Mouse (Mus musculus) thymus, postnatal 4 days (tissue): ENCODE measurements at regions not wholly inside any gene's neighbourhood (a gene's known extent, or its start where the extent isn't known, plus 50 kb on each side); places are given as distances from the start of the nearest gene placed in this dataset.

ENCODE experiments used
- DNase-seq: peaks from one replicate; pipeline ENCODE4 v3.0.0; 2021

DNA sequence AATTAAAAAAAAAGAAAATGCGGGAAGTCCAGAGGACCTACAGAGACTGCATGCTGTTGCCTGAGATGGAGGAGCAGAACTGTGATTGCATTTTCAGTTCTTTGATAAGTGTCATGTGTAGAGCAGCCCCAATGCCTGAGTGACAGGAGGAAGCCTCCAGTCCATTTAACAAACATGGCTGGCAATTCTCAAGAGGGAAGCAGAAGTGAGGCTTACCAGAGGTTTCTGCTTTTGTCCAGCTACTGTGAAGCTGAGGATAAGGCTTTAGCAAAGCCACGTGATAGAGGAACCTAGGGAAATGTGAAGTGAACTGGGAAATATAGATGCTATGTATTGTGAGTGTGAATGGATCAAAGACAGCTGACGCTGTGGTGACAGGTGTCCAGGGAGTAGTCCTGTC lies 56.6 kb downstream of the Sucnr1 start:
- no peak for DNase-seq

DNA sequence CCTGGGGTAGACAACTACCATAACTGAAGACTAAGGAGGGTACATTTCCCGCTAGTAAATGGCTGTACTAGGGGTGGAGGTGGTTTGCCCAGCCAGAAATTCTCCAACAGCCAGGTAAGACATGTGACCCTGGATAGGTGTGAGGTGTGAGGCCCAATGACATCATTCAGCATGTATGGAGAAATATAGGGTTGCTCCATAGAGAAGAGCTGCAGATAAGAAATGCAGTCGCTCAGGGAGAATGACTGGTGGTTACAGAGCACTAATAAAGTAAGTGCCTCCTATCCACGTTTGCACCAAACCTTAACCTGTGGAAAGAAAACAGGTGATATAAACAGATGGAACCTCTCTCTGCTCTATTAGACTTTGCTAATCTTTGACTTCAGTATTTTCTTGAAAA lies 78.2 kb downstream of the Sucnr1 start:
- DNase-seq: no peak

- DNase-seq: no peak
Measured at GRCm38 (mm10) chr3:60167633-60168032, 86.0 kb downstream of the Sucnr1 start.

DNA sequence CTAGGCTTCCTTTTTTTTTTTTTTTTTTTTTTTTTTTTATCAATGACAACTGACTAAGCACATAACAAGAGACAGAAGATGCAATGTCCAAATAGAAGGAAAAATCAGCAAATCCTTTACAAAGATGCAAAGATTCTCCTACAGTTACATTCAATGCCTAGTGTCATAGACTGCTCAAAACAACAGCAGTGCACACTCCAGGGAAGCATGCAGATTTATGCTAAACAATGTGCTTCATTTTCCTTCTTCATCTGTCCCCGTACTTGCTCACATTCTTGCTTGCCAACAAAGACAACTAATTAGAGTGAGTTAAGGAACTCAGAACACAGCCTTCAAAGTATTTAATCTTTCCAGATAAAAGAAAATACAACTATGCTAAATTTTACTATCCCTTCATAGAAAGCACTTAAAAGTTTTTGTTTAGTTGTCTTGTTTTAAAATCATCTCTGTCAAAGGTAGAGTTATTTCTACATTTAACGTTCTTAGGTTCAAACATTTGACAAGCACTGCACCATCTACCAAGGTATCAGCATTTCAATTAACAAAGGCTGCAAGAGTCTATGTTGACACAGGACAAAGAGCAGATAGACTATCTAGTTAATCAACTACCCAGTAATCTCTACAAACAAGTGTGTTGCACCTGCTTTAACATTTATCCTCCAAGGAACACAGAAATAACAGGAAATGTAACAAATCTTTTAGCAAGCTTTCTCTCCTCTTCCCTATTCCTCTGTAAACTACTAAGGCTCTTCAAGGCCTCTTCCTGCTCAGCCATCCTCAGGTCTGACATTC lies 86.7 kb downstream of the Sucnr1 start:
- DNase-seq: no peak

DNA sequence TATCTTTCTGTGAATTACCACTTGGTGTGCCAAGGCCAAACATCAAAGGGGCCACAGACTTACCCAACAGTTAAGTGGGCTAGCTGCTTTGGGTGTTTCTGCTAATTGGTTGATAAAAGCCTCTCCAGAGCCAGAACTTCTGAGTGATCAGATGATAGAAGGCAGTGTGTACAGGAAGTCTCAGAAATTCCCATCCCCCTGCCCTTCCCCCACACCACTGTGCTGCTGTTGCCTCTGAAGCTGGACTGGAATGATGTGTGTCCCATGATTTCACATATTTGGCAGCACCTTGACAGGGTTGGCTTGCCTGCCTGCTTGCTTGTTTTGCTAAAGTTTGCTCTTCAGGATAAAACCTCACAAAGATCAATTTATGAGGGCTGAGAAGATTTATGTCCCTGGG lies 87.9 kb downstream of the Sucnr1 start:
- DNase-seq: no peak

DNA sequence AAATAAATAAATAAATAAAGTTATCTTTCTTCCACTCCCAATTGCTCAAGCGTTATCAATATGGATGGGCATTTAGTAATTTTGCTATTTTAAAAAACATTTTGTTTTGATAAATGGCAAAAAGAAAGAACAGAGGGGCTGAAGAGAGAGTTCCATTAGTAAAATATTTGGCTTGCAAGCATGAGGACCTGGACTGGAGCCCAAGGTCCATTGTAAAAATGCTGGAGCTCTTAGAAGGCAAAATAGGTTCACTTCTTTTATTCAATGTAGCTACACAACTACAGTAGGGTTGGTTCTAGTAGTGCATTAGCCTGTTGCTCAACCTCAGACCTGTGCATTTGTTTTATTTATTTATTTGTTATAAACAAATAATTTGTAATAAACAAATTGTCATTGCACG lies 102.8 kb downstream of the Sucnr1 start:
- no peak for DNase-seq

- no peak for DNase-seq
Measured at GRCm38 (mm10) chr3:60196031-60196430, 114.4 kb downstream of the Sucnr1 start.

- DNase-seq: no peak
Measured at GRCm38 (mm10) chr3:60207936-60208335, 126.3 kb downstream of the Sucnr1 start.

DNA sequence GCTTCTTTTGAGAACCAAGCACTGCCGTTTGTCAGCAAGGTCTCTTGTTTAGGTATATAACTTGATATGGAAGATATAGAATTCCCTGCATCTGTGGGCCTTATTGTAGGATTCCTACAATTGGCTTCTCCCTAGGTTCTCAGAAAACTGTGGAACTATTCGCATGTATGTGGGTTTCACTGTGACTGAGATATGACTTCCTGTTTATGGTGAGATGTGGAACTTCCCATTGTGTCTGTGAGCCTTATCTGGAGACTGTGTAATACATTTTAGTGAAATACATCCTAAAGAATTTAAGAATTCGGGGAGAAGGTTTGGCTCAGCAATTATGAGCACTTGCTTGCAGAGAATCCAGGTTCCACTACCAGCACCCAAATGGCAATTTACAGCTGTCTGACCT lies 137.3 kb downstream of the Sucnr1 start:
- no peak for DNase-seq

DNA sequence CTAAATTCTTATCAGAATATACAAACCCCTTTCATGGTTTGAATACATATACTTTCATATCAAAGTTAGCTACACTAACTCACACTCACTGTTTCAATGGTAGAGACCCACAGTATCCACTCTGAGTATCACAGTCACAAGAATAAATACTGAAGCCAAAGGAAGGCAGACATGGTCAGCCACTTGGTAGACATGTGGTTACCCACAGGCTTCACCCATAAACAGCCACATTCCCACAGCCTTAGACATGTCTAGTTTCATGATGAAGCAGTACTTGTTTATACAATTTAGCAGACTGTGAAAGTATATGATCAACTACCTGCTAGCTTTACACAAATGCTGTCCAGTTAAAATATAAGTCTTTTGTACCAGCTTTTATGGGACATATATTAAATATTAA lies 159.0 kb downstream of the Sucnr1 start:
- no peak for DNase-seq

DNA sequence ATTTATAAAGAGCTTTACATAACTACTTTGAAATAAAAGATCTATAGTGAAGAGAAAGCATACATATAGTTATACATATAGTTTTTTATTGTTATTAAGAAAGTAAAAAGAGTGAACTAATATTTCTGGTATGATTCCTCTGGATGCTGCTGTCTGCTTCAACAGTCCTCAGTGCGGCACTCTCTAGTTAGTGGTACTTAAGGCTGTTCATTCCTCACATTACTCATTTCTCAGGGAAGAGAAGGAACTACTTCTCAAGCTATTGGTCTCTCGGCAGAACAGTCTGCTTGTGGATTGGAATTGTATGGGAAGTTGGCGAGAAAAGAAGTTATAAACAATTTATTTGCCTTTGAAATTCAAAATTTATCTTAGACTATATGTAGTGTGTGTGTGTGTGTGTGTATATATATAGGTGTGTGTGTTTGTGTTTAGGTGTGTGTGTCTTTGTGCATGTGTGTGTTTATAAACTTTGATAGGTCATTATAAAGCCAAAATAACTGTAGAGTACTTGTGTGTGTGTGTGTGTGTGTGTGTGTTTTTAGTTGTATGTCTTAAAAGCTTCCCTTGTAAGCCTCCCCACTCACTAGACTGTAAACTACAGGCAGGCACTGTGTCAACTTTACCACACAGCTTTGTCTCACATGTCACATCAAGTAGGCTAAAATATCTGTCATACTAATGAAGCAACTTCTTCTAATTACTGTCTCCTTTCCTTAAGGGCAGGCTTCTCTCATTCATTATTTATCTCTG lies 185.2 kb downstream of the Sucnr1 start:
- DNase-seq: no peak

DNA sequence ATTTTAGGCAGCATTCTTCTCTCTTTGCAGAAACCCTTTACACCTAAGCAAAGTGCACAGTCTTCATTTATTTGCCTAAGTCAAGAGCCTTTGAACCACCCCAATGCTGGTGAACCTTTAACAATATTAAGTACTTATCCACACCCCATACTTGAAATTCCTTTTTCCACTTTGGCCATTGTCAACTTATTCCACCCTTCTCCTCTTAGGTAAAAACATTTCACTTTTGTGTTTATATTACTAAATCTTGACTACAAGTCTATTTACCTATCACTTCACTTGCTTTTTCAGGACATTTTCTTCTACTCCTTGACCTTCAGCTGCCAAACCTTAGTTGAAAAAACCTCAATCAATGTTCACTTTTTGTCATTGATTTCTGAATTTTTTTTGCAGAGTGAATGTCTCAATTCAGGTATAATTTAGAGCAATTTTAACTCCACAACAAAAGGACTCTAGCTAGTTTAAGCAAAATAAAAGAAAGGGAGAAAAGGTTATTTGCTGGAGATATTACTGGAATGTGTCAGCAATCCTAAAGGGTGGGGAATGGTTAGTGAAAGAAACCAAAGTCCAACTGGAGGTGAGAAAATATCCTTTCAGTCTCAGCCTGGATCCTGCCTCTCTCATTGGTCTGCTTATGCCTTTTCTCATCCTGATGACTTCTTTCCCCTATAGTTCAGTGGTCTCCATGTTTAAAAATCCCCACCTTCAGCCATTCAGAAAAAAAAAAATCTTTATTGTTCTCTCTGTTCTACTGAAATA lies 185.9 kb downstream of the Sucnr1 start:
- no peak for DNase-seq

GRCm38 (mm10) chr3:60270463-60270862 lies 188.8 kb downstream of the Sucnr1 start:
- no peak for DNase-seq

DNA sequence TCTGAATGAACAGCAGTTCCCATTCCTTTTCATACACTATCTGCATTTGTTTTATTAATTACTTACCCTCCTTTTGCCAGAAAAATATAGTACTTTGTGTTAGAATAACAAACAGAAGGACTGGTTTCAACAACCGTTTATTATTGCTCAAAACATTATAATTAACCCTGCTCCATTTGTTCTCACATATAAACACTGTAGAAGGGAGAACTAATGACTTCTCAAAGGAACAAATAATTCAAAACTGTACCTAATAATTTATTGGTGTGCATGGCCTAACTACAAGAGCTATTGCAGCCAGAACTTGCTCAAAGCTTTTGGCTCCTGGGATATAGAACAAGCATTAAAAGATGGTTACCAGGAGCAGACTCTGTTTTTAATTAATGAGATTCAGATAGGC lies 192.1 kb downstream of the Sucnr1 start:
- no peak for DNase-seq

DNA sequence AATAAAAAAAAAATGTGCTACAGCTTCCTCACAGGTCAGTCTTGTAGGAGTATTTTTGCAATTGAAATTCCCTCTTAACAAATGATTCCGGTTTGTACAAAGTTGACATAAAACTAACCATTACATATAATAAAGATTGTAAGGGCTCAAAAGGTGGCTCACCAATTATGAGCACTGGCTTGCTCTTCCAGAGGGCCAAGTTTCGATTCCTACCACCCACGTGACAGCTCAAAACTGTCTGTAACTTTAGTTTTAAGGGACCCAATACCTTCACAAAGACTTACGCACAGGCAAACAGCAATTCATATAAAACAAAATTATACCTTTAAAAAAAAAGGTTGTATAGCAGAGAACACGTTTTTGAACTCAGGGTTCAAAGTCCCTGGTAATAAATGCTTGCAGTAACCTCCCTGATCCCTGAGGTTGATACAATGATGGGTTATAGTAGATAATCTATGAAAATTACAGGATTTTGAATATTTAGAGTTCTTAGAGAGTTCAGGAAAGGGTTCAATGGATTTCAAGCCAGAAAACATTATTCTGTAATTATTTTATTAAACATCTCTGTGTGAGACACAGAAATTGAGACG lies 193.7 kb downstream of the Sucnr1 start:
- DNase-seq: no peak

DNA sequence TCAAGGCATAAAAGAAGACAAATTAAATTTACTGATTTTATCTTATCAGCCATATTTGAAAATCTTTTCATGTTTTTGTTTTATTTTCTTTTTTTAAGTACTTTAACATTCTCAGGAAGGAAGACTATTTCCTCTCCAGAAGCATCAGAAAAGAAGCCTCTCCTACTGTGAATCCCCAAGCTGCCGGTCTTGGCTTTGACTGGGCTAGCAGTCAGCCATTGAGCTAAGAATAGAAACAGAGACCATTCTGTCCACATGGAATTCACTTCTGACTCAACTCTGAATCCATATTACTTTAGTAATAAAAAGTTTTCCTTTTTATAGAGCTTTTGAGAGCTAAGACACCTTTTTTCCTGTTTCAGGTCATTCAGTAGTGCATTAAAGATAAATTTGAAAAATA lies 194.8 kb upstream of the Mbnl1 start:
- no peak for DNase-seq

DNA sequence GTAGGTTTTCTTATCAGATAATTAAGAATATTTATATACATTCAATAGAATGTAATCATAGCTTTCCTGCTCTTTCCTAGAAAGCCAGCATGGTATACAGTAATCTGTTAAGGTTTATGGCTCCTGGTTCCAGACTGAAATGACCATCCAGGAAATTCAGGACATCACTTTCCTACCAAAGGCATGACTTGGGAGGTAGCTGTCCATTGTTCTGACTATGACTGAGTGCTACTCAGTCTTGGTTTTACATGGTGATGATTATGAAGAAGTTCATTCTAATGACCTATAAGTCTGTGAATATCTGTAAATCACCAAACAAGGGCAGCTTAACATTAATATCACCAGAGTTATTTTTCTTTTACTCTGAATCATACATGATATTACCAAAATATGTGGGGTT lies 191.4 kb upstream of the Mbnl1 start:
- DNase-seq: no peak

DNA sequence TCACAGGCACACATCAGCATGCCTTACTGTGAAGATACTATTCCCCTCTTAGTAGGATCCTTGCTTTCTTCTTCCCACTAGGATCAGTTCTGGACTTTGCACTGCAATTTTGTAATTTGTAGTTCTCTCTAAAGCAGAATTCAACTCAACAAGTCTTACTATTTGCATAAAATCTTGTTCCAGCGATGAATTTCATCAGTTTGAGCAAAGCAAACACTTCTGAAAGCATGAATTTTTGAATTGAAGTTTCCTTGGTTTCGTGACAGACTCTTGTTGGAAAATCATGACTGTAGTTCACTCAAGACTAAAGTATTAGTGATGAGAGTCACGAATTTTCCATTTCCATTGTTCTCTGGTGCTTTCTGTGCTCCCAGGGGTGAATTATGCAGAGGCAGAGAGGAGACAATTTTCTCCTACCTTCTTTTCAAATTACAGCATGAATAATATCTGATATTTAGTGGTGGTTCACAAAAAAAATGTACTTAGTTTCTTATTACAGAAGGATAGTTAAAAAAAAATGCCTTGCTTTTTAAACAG lies 190.6 kb upstream of the Mbnl1 start:
- no peak for DNase-seq

- no peak for DNase-seq
Measured at GRCm38 (mm10) chr3:60292142-60292541, 180.5 kb upstream of the Mbnl1 start.

DNA sequence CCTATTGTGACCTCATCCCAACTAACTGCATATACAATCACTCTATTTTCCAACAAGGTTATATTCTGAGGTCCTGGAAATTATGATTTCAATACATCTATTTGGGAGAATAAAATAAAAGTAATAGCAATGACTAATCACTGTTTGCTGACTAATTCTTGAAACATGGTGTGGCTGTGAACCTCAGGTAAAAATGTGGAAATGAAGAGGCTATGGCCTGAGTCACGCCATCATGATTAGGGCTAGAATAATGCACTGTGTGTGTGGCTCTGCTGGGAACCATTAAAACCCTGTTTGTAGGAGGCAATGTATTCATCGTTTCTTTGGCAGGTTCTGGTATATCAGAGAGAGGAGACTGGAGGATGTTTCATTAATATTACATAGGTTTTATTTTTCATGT lies 179.7 kb upstream of the Mbnl1 start:
- DNase-seq: no peak

- no peak for DNase-seq
Measured at GRCm38 (mm10) chr3:60305399-60305798, 167.2 kb upstream of the Mbnl1 start.

DNA sequence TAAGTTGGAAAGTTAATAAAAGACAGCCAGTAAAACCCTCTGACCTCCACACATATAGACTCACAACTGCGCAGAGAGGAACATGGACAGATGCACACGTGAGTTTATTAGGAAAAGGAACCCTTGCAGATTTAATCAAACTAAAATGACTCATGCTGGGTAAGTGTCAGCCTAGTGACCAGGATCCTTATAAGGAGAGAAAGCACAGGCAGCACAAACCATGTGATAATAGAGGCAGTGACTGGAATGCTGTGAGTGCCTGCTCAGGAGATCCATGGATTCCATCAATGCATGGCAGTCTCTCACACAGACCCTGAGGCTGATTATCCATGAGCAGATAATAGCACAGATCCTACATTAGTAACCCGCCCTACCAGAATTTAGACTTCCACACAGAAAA lies 162.2 kb upstream of the Mbnl1 start:
- no peak for DNase-seq

- DNase-seq: no peak
Measured at GRCm38 (mm10) chr3:60311178-60311577, 161.5 kb upstream of the Mbnl1 start.
